Mouse (Mus musculus) embryo, embryonic 11.5 days (tissue): ENCODE data around the gene Rint1.

ENCODE experiments used
- DNase-seq: peaks from one replicate; pipeline ENCODE4 v3.0.0-alpha.2; 2012; ENCODE audit warnings: low read depth, low spot score

The Rint1 gene

DNA sequence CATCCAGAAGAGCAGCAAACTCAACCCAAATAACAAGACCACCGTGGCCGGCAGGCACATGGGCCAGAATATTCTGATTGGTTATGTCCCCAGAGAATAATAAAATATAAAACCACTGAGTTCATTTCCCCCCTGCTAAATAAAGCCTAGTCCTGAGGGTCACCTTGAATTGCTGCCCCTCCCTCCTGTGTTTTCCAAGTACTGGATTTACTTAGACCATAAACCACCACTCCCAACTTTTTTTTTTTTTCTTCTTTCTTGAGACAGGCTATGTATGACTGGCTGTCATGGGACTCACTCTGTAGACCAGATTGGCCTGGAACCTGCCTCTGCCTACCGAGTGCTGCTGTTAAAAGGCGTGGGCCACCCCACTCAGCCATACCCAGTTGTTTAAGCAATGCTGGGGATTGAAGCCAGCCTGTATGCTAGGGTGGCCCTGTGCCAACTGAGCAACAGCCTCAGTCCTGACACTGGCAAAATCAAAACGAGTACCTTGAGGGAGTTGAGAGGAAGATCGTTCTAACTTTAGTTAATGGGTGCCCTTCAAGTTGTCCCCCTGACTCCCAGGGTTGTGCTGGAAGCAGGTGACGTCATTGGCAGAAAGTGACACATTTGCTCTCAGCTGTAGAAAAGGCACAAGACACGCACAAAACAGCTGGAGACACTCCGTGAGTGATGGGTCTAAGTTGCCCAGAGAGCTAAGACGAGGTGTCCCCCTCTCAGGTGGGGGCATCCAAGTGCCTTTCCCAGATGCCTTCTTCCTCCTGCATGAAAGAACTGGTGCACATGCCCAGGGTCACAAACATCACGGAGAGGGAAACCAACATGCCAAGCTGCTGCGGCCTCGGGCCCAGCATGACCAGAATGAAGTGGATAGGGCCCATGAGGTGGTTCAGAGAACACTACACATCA lies 76.8 kb downstream of the Rint1 start:
- DNase-seq = no peak

DNA sequence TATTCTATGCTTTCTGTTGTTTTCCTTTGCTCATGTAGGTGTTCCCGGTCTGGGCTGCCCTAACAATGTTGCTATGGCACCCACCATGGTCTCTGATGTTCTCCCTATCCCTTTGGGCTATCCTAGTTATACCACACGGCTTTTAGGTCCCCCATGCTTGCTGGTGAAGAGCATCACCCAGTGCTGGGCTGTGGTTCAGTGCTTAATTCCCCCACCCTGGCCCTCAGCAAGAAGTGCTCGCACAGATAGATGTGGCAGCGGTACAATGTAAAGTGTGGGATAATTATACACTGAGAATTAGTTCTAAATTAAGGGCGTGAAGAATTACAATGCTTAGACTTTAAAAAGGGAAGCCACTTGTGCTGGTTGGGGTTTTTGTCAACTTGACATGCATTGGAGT lies 78.4 kb downstream of the Rint1 start:
- no peak for DNase-seq
